Mouse (Mus musculus) ES-Bruce4 (cell line): ENCODE measurements at regions not wholly inside any gene's neighbourhood (a gene's known extent, or its start where the extent isn't known, plus 50 kb on each side); places are given as distances from the start of the nearest gene placed in this dataset.

Experiments
- H3K27ac ChIP-seq: 2 replicates; pipeline ENCODE4 v1.5.1; 2012; ENCODE audit warnings: low read length, inconsistent platforms; ENCODE audit not compliant: insufficient read depth
- H3K27me3 ChIP-seq: 2 replicates; pipeline ENCODE4 v1.6.1; 2012; ENCODE audit warnings: mild to moderate bottlenecking, low read length, inconsistent platforms; ENCODE audit not compliant: control insufficient read depth, poor library complexity, insufficient read depth, severe bottlenecking
- H3K36me3 ChIP-seq: 2 replicates; pipeline ENCODE4 v1.6.1; 2012; ENCODE audit warnings: inconsistent platforms, mild to moderate bottlenecking, low read length, moderate library complexity; ENCODE audit not compliant: control insufficient read depth, poor library complexity, insufficient read depth, severe bottlenecking
- H3K4me1 ChIP-seq: one replicate; pipeline ENCODE4 v1.8.1; 2011; ENCODE audit warnings: low read length; ENCODE audit not compliant: control insufficient read depth, insufficient read depth
- H3K4me3 ChIP-seq: 2 replicates; pipeline ENCODE4 v1.5.1; 2011; ENCODE audit warnings: low read depth, mild to moderate bottlenecking, low read length
- H3K9ac ChIP-seq: 2 replicates; pipeline ENCODE4 v1.6.1; 2012; ENCODE audit warnings: low read depth, mild to moderate bottlenecking, inconsistent platforms; ENCODE audit not compliant: poor library complexity, severe bottlenecking
- H3K9me3 ChIP-seq: replicated peaks from 2 replicates; pipeline ENCODE4 v1.6.1; 2012; ENCODE audit warnings: mild to moderate bottlenecking, low read length, inconsistent platforms; ENCODE audit not compliant: control insufficient read depth, poor library complexity, insufficient read depth, severe bottlenecking
- CTCF ChIP-seq: IDR thresholded peaks from one replicate; pipeline ENCODE4 v1.8.1; 2011; ENCODE audit warnings: low read depth, low read length
- EP300 ChIP-seq: IDR thresholded peaks from 2 replicates; pipeline ENCODE4 v1.6.1; 2011; ENCODE audit warnings: low read depth, low read length; ENCODE audit not compliant: insufficient read depth
- POLR2A ChIP-seq: IDR thresholded peaks from one replicate; pipeline ENCODE4 v1.8.1; 2011; ENCODE audit warnings: low read length; ENCODE audit not compliant: insufficient read depth

- H3K27ac ChIP-seq: no peak overlapping the region
- no peak overlapping the region for H3K4me3 ChIP-seq
- H3K36me3 ChIP-seq: no peaks in the 10 kb centered on the region
- no peaks in the 10 kb centered on the region for H3K27me3 ChIP-seq
- peaks cover 12% of the 10 kb centered on the region; the same call in 1 of the 2 replicates for H3K9me3 ChIP-seq
- no peak for TF ChIP-seq CTCF
- no peak for TF ChIP-seq POLR2A
- no peak for TF ChIP-seq EP300
- H3K4me1 ChIP-seq: no peaks in the 10 kb centered on the region
- no peak overlapping the region for H3K9ac ChIP-seq
These were observed 58.3 kb upstream of the N6amt1 start for GRCm38 (mm10) chr16:87295727-87296126.

GRCm38 (mm10) chr16:87292826-87293225 is 61.2 kb upstream of the N6amt1 start:
- Histone ChIP-seq H3K27me3 (no peaks in the 10 kb centered on the region), H3K36me3 (no peaks in the 10 kb centered on the region)

GRCm38 (mm10) chr16:87291716-87292115 is 62.3 kb upstream of the N6amt1 start:
- Histone ChIP-seq H3K27ac (no peak overlapping the region), H3K9me3 (peaks cover 12% of the 10 kb centered on the region; the same call in 1 of the 2 replicates), H3K4me3 (no peak overlapping the region), H3K27me3 (no peaks in the 10 kb centered on the region), H3K36me3 (no peaks in the 10 kb centered on the region), H3K9ac (no peak overlapping the region), H3K4me1 (no peaks in the 10 kb centered on the region)
- no peak for TF ChIP-seq EP300
- no peak for TF ChIP-seq CTCF
- TF ChIP-seq POLR2A: no peak

More at GRCm38 (mm10) chr16:87292826-87293225, 61.2 kb upstream of the N6amt1 start:
- Histone ChIP-seq H3K9ac (no peak overlapping the region), H3K4me3 (no peak overlapping the region), H3K4me1 (no peaks in the 10 kb centered on the region), H3K9me3 (peaks cover 12% of the 10 kb centered on the region; the same call in 1 of the 2 replicates), H3K27ac (no peak overlapping the region)
- TF ChIP-seq EP300 (no peak), CTCF (no peak), POLR2A (no peak)

- no peaks in the 10 kb centered on the region for H3K36me3 ChIP-seq
- H3K27me3 ChIP-seq: no peaks in the 10 kb centered on the region
- H3K9ac ChIP-seq: no peak overlapping the region
- H3K9me3 ChIP-seq: no peaks in the 10 kb centered on the region
- H3K27ac ChIP-seq: no peak overlapping the region
- H3K4me3 ChIP-seq: no peak overlapping the region
- H3K4me1 ChIP-seq: no peaks in the 10 kb centered on the region
- TF ChIP-seq CTCF (no peak), POLR2A (no peak), EP300 (no peak)
These were observed 68.3 kb upstream of the N6amt1 start for GRCm38 (mm10) chr16:87285639-87286038.

- no peak overlapping the region for H3K27ac ChIP-seq
- H3K9me3 ChIP-seq: no peaks in the 10 kb centered on the region
- no peaks in the 10 kb centered on the region for H3K36me3 ChIP-seq
- H3K4me1 ChIP-seq: no peaks in the 10 kb centered on the region
- no peak overlapping the region for H3K9ac ChIP-seq
- H3K27me3 ChIP-seq: no peaks in the 10 kb centered on the region
- TF ChIP-seq POLR2A: no peak
- no peak for TF ChIP-seq CTCF
- no peak for TF ChIP-seq EP300
- H3K4me3 ChIP-seq: no peak overlapping the region
These were observed 69.0 kb upstream of the N6amt1 start for GRCm38 (mm10) chr16:87284835-87285510.

- Histone ChIP-seq H3K9me3 (no peaks in the 10 kb centered on the region), H3K9ac (no peak overlapping the region), H3K27ac (no peak overlapping the region), H3K4me1 (no peaks in the 10 kb centered on the region), H3K27me3 (no peaks in the 10 kb centered on the region), H3K36me3 (no peaks in the 10 kb centered on the region), H3K4me3 (no peak overlapping the region)
- no peak for TF ChIP-seq CTCF
- no peak for TF ChIP-seq EP300
- no peak for TF ChIP-seq POLR2A
These were observed 75.5 kb upstream of the N6amt1 start for GRCm38 (mm10) chr16:87278518-87278917.
